Mouse (Mus musculus) CH12.LX (cell line): Measurements from ENCODE around the gene Gm21891. TPM values are rescaled to one million over a fixed set of nuclear protein-coding genes. Genes with fewer than 3 reads are reported as not detected.
"Not testable (repeated sequence)": the region's sequence is repeated elsewhere in the genome, so short reads cannot be mapped to it uniquely, and the experiment has no call there.

Experiments
- DNase-seq: peaks from one replicate; pipeline ENCODE4 v3.0.0-alpha.2; 2013; ENCODE audit errors: extremely low read depth
- H3K27ac ChIP-seq: 2 replicates; pipeline ENCODE4 v1.5.1; 2012; ENCODE audit warnings: low read depth, mild to moderate bottlenecking, control low read depth, moderate library complexity; ENCODE audit not compliant: insufficient read depth
- H3K27me3 ChIP-seq: replicated peaks from 2 replicates; pipeline ENCODE3; 2012; ENCODE audit warnings: inconsistent platforms
- H3K36me3 ChIP-seq, 2 experiments: replicated peaks in 1 of 2; 2 replicates each; pipeline versions ENCODE3 to v1.6.1; 2012; ENCODE audit warnings: inconsistent platforms in 1 of 2, low read length in 1 of 2, mild to moderate bottlenecking in 1 of 2, mixed read lengths in 1 of 2, moderate library complexity in 1 of 2; ENCODE audit not compliant: control insufficient read depth in 1 of 2, insufficient read depth in 1 of 2
- H3K4me1 ChIP-seq, 2 experiments: 2 replicates each; pipeline ENCODE4 v1.6.1; 2012; ENCODE audit warnings: inconsistent platforms in 1 of 2, moderate library complexity in 1 of 2; ENCODE audit not compliant: insufficient read depth in 2 of 2, control insufficient read depth in 1 of 2
- H3K4me2 ChIP-seq: 2 replicates; pipeline ENCODE4 v1.6.1; 2012; ENCODE audit warnings: low read depth, mild to moderate bottlenecking, control low read depth; ENCODE audit not compliant: poor library complexity, insufficient read depth, severe bottlenecking
- H3K4me3 ChIP-seq, 3 experiments: fragments of 150-350 bp in 1 of 3; sonication (generic) in 1 of 3; replicated peaks in 1 of 3; 2 replicates each; pipeline versions ENCODE3 to v1.5.1; 2011 to 2012; ENCODE audit warnings: low read depth in 2 of 3, low read length in 2 of 3, mild to moderate bottlenecking in 2 of 3, moderate library complexity in 2 of 3, control low read depth in 1 of 3, improper control_type of control experiment in 1 of 3, inconsistent platforms in 1 of 3, mixed read lengths in 1 of 3; ENCODE audit not compliant: poor library complexity in 1 of 3
- H3K79me2 ChIP-seq: replicated peaks from 2 replicates; pipeline ENCODE4 v1.6.1; 2012; ENCODE audit warnings: mild to moderate bottlenecking, moderate library complexity; ENCODE audit not compliant: control insufficient read depth, poor library complexity, insufficient read depth, severe bottlenecking; ENCODE audit errors: extremely low read depth
- H3K9ac ChIP-seq: 2 replicates; pipeline ENCODE4 v1.6.1; 2012; ENCODE audit warnings: low read depth, mild to moderate bottlenecking, control low read depth, moderate library complexity; ENCODE audit not compliant: insufficient read depth
- H3K9me3 ChIP-seq: replicated peaks from 2 replicates; pipeline ENCODE3; 2012; ENCODE audit warnings: low read length, inconsistent platforms, mixed read lengths
- dilution Hi-C: fragments of 300-500 bp; cut with MboI; formaldehyde crosslinking; loops from 2 replicates; pipeline ENCODE4 v1.14.3; 2020; ENCODE audit warnings: low sequenced_read_pairs; ENCODE audit not compliant: extremely low pct_unique_long_range_greater_than_20kb, extremely low pct_ligation_motif_present
- in situ Hi-C: fragments of 300-500 bp; cut with MboI; formaldehyde crosslinking; loops from 3 replicates; pipeline ENCODE4 v1.14.3; 2019; ENCODE audit warnings: low sequenced_read_pairs, low pct_ligation_motif_present, low pct_unique_long_range_greater_than_20kb, mixed read lengths
- polyA plus RNA-seq: library from polyadenylated mRNA; unstranded; fragments of >175 nt; gene quantifications from 2 replicates; pipeline ENCODE4 v1.2.1, GENCODE M21; 2012; ENCODE audit warnings: low read depth; ENCODE audit not compliant: insufficient read length
- total RNA-seq, 2 experiments: library from RNA; depleted of rRNA; stranded (reverse); fragments of 300-350 nt in 1 of 2; fragments of >200 nt in 1 of 2; gene quantifications; 2 replicates each; pipeline ENCODE4 v1.2.3; 2012 to 2014

The Gm21891 gene
- total RNA-seq (2012; rRNA removed) (not detected in 2 replicates), total RNA-seq (2014; rRNA removed) (not detected in 2 replicates), polyA plus RNA-seq (not detected in 2 replicates)

- H3K4me2 ChIP-seq, H3K79me2 ChIP-seq, dilution Hi-C loops, in situ Hi-C loops, H3K4me1 ChIP-seq, H3K4me3 ChIP-seq, DNase-seq, H3K36me3 ChIP-seq, H3K27ac ChIP-seq, H3K27me3 ChIP-seq, H3K9ac ChIP-seq, H3K9me3 ChIP-seq: not testable (repeated sequence)
These were observed at the start of gene Gm21891 for GRCm38 (mm10) chrY:13133392-13133791. Gm21891 (minus strand) TSS chrY:13133492.

GRCm38 (mm10) chrY:13161668-13162067, 28.4 kb upstream of the Gm21891 start, which contains the start of gene Gm21425:
Gm21425 (plus strand) TSS chrY:13161968.
- H3K4me2 ChIP-seq, H3K9ac ChIP-seq, dilution Hi-C loops, H3K9me3 ChIP-seq, H3K27ac ChIP-seq, in situ Hi-C loops, H3K79me2 ChIP-seq, DNase-seq, H3K4me1 ChIP-seq, H3K27me3 ChIP-seq, H3K4me3 ChIP-seq, H3K36me3 ChIP-seq: not testable (repeated sequence)

Other genes starting within 250 kb of the Gm21891 start
- not detected in 2 replicates for gene Gm20807, start 90.6 kb downstream of the Gm21891 start, total RNA-seq (2012; rRNA removed)
- gene Gm20807, start 90.6 kb downstream of the Gm21891 start, total RNA-seq (2014; rRNA removed): not detected in 2 replicates
- not detected in 2 replicates for gene Gm20807, start 90.6 kb downstream of the Gm21891 start, polyA plus RNA-seq
- not detected in 2 replicates for gene Gm21425, start 28.5 kb upstream of the Gm21891 start, total RNA-seq (2012; rRNA removed)
- not detected in 2 replicates for gene Gm21425, start 28.5 kb upstream of the Gm21891 start, total RNA-seq (2014; rRNA removed)
- gene Gm21425, start 28.5 kb upstream of the Gm21891 start, polyA plus RNA-seq: not detected in 2 replicates
- not detected in 2 replicates for gene Gm21828, start 90.4 kb upstream of the Gm21891 start, total RNA-seq (2012; rRNA removed)
- gene Gm21828, start 90.4 kb upstream of the Gm21891 start, total RNA-seq (2014; rRNA removed): not detected in 2 replicates
- gene Gm21828, start 90.4 kb upstream of the Gm21891 start, polyA plus RNA-seq: not detected in 2 replicates
- gene Gm21440, start 118.9 kb upstream of the Gm21891 start, total RNA-seq (2012; rRNA removed): not detected in 2 replicates
- gene Gm21440, start 118.9 kb upstream of the Gm21891 start, total RNA-seq (2014; rRNA removed): not detected in 2 replicates
- gene Gm21440, start 118.9 kb upstream of the Gm21891 start, polyA plus RNA-seq: not detected in 2 replicates
- not detected in 2 replicates for gene Gm21454, start 119.0 kb upstream of the Gm21891 start, total RNA-seq (2012; rRNA removed)
- not detected in 2 replicates for gene Gm21454, start 119.0 kb upstream of the Gm21891 start, total RNA-seq (2014; rRNA removed)
- gene Gm21454, start 119.0 kb upstream of the Gm21891 start, polyA plus RNA-seq: not detected in 2 replicates
- gene Gm21725, start 215.6 kb upstream of the Gm21891 start, total RNA-seq (2012; rRNA removed): not detected in 2 replicates
- gene Gm21725, start 215.6 kb upstream of the Gm21891 start, total RNA-seq (2014; rRNA removed): not detected in 2 replicates
- gene Gm21725, start 215.6 kb upstream of the Gm21891 start, polyA plus RNA-seq: not detected in 2 replicates